ENCODE assay signal across 14 mouse cellular contexts in the genomic region with DNA sequence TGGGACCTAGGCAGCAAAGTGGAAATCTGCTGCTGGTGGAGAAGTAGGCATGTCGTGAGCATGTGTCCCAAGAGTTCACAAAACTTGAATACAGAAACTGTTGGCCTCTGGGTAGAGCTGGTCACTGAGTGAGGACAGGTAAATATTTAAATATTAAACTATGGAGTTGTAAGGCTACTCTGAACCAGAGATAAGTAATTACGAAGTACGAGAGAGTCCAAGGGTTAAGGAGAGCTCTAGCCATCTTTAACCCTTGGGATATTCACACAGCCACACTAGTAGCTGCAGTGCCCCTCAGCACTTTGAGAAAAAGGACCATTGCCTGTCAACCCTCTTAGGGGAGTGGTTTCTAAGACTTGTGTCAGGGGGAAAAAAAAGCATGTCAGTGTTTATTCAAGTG.
"Had no signal": no experiment of that assay in that cellular context is flagged by ENCODE, and none has a peak within 500 bp of the region (broad histone marks: within the 10 kb centered on the region; RNA-seq: fewer than 3 reads in every experiment).

No protein-coding gene starts in this region.

- DNase-seq: lung, adult 2 months; lung, postnatal 4 days; midbrain, embryonic 14.5 days; right cerebral cortex, postnatal 4 days; thymus, adult 18-20 months; thymus, postnatal 14 days had no signal

- H3K9ac ChIP-seq: hindbrain, embryonic 15.5 days; liver, embryonic 14.5 days; neural tube, embryonic 15.5 days had no signal

- H3K9me3 ChIP-seq: hindbrain, embryonic 15.5 days; limb, embryonic 10.5 days; midbrain, embryonic 10.5 days; neural tube, embryonic 15.5 days had no signal

- ATAC-seq: lung, postnatal 0 days had no signal

- H3K4me3 ChIP-seq: hindbrain, embryonic 15.5 days; left cerebral cortex, adult 2 months; limb, embryonic 10.5 days; midbrain, embryonic 10.5 days; myocyte; neural tube, embryonic 15.5 days had no signal

- H3K27me3 ChIP-seq: hindbrain, embryonic 15.5 days; neural tube, embryonic 15.5 days had no signal

- H3K4me2 ChIP-seq: hindbrain, embryonic 15.5 days; neural tube, embryonic 15.5 days had no signal

- H3K4me1 ChIP-seq: hindbrain, embryonic 15.5 days; limb, embryonic 10.5 days; midbrain, embryonic 10.5 days; neural tube, embryonic 15.5 days had no signal

- H3K27ac ChIP-seq: hindbrain, embryonic 15.5 days; left cerebral cortex, adult 2 months; limb, embryonic 10.5 days; liver, embryonic 14.5 days; midbrain, embryonic 10.5 days; neural tube, embryonic 15.5 days had no signal
